Mouse (Mus musculus) lung, postnatal 0 days (tissue): Measurements from ENCODE around the gene Trpv1. TPM values are rescaled to one million over a fixed set of nuclear protein-coding genes. Genes with fewer than 3 reads are reported as not detected.

Experiments
- ATAC-seq: fragments of 200-750 bp; cut with Nextera tagmentation; 2 replicates; pipeline ENCODE4 v1.8.0; 2017; ENCODE audit warnings: moderate library complexity
- DNase-seq: peaks from one replicate; pipeline ENCODE4 v3.0.0-alpha.2; 2016; ENCODE audit warnings: low spot score
- H3K27ac ChIP-seq: fragments of 300-500 bp; sonication (generic); 2 replicates; pipeline ENCODE4 v1.5.1; 2014; ENCODE audit warnings: antibody characterized with exemption, mild to moderate bottlenecking, low read length, mixed read lengths
- H3K27me3 ChIP-seq: fragments of 300-500 bp; sonication (generic); replicated peaks from 2 replicates; pipeline ENCODE4 v1.6.1; 2014; ENCODE audit warnings: low read length, mixed read lengths; ENCODE audit not compliant: insufficient read depth
- H3K36me3 ChIP-seq: fragments of 300-500 bp; sonication (generic); 2 replicates; pipeline ENCODE4 v1.6.1; 2014; ENCODE audit warnings: low read length, mixed read lengths; ENCODE audit not compliant: insufficient read depth
- H3K4me1 ChIP-seq: fragments of 300-500 bp; sonication (generic); 2 replicates; pipeline ENCODE4 v1.6.1; 2014; ENCODE audit warnings: antibody characterized with exemption, low read depth, low read length, mixed read lengths; ENCODE audit not compliant: insufficient read depth
- H3K4me2 ChIP-seq: fragments of 300-500 bp; sonication (generic); replicated peaks from 2 replicates; pipeline ENCODE4 v1.6.1; 2014; ENCODE audit warnings: low read depth, mild to moderate bottlenecking, low read length, moderate library complexity, mixed read lengths
- H3K4me3 ChIP-seq: fragments of 300-500 bp; sonication (generic); 2 replicates; pipeline ENCODE4 v1.5.1; 2014; ENCODE audit warnings: low read depth, low read length
- H3K9ac ChIP-seq: fragments of 300-500 bp; sonication (generic); replicated peaks from 2 replicates; pipeline ENCODE4 v1.6.1; 2014; ENCODE audit warnings: low read depth, mild to moderate bottlenecking
- H3K9me3 ChIP-seq: fragments of 300-500 bp; sonication (generic); 2 replicates; pipeline ENCODE4 v1.6.1; 2016; ENCODE audit warnings: low read length, mixed read lengths
- CTCF ChIP-seq: IDR thresholded peaks from 2 replicates; pipeline ENCODE4 v1.5.1; 2016; ENCODE audit warnings: antibody characterized with exemption, mild to moderate bottlenecking
- EP300 ChIP-seq: IDR thresholded peaks from 2 replicates; pipeline ENCODE4 v1.6.1; 2016; ENCODE audit warnings: antibody characterized with exemption, mild to moderate bottlenecking, control low read depth
- whole genome bisulfite sequencing: fragments of 180-500 bp; shearing (Covaris S2); extraction: QIAGEN DNeasy Blood & Tissue Kit; methylation state at CpG from one replicate; pipeline ENCODE4 v1.1.7; 2014; 5-methylcytosine and 5-hydroxymethylcytosine counted together
- polyA plus RNA-seq: library from polyadenylated mRNA; unstranded; fragments of >200 nt; fragmentation: Nextera tagmentation; extraction: Ambion mirVana; gene quantifications from 2 replicates; pipeline ENCODE4 v1.2.1, GENCODE M21; 2015

The Trpv1 gene
- polyA plus RNA-seq, 1 experiment from 2014 or later: not detected

DNA sequence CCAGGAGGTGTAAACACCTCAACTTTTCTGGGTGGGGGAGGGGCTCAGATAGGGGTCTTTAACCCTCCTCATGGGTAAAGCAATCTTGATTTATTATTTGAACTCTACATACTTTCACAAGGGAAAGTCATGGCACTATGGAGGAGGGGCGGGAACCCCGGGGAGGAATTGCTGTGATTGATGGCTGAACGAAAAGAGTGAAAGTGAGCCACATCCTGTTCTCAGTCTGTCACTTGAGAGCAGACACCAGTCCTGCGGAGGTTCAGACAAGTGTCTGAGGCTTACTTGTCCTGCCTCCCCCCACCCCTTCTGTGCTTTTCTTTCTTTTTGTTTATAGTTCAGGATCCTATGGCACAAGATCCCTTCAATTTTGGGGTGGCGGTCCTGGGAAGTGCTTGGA lies 46.6 kb downstream of the Trpv1 start:
- DNase-seq (peak; percentile 13), ATAC-seq (no peak)
- TF ChIP-seq EP300 (no peak), CTCF (no peak)
- Histone ChIP-seq H3K27ac (no peak overlapping the region), H3K4me1 (no peaks in the 10 kb centered on the region), H3K36me3 (no peaks in the 10 kb centered on the region), H3K9ac (no peak overlapping the region), H3K4me2 (no peak overlapping the region), H3K27me3 (no peaks in the 10 kb centered on the region), H3K4me3 (no peak overlapping the region), H3K9me3 (no peaks in the 10 kb centered on the region)
- 25% methylated on average over 5 of the region's 5 CpGs for WGBS

DNA sequence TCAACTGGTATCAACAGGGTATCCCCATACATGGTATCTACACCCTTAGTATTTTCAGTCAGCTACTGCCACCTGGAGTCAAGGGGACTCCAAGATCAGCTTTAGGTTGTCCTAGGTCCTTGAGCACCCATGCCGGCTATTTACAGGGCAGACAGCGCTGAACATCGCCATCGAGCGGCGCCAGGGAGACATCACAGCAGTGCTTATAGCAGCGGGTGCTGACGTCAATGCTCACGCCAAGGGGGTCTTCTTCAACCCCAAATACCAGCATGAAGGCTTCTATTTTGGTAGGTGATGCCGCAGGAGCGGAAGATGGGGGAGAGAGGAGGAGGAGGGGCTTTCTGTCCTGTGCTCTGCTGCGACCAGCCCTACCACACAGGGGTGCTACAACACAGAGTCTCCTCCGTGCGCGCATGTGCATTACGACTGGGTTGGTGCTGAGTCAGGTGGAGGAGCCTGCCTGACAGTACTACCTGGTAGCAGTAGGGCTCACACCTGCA lies 47.5 kb downstream of the Trpv1 start:
- peak overlapping the region; percentile 20; the same call in 1 of the 2 replicates for H3K4me3 ChIP-seq
- ATAC-seq (peak; percentile 65), DNase-seq (peak; percentile 81)
- H3K27me3 ChIP-seq: no peaks in the 10 kb centered on the region
- no peaks in the 10 kb centered on the region for H3K9me3 ChIP-seq
- H3K27ac ChIP-seq: no peak overlapping the region
- peak; percentile 63 for TF ChIP-seq CTCF
- no peak for TF ChIP-seq EP300
- H3K9ac ChIP-seq: no peak overlapping the region
- whole genome bisulfite sequencing: 2% methylated on average over 16 of the region's 16 CpGs
- H3K36me3 ChIP-seq: no peaks in the 10 kb centered on the region
- no peaks in the 10 kb centered on the region for H3K4me1 ChIP-seq
- peak overlapping the region; percentile 54 for H3K4me2 ChIP-seq

DNA sequence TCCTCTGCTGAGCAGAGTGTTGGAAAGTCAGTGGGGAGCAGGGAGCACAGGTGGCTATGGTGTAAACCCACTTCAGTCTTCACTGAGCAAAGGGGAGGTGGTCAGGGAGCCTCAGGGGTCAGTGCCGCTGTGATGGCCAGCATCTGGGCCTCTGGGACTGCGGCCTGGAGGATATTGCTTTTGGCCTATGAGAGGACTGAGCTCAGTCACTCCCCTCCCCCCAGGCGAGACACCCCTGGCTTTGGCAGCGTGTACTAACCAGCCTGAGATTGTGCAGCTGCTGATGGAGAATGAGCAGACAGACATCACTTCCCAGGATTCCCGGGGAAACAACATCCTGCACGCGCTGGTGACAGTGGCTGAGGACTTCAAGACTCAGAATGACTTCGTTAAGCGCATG lies 49.3 kb downstream of the Trpv1 start:
- TF ChIP-seq CTCF (no peak), EP300 (no peak)
- Histone ChIP-seq H3K9ac (no peak overlapping the region), H3K4me1 (no peaks in the 10 kb centered on the region; the same call in 1 of the 2 replicates), H3K4me3 (no peak overlapping the region), H3K36me3 (no peaks in the 10 kb centered on the region), H3K27me3 (no peaks in the 10 kb centered on the region), H3K4me2 (no peak overlapping the region), H3K9me3 (no peaks in the 10 kb centered on the region), H3K27ac (peak overlapping the region; percentile 59; the same call in 1 of the 2 replicates)
- WGBS: 61% methylated on average over 9 of the region's 9 CpGs
- DNase-seq (peak; percentile 73), ATAC-seq (peak; percentile 66)

DNA sequence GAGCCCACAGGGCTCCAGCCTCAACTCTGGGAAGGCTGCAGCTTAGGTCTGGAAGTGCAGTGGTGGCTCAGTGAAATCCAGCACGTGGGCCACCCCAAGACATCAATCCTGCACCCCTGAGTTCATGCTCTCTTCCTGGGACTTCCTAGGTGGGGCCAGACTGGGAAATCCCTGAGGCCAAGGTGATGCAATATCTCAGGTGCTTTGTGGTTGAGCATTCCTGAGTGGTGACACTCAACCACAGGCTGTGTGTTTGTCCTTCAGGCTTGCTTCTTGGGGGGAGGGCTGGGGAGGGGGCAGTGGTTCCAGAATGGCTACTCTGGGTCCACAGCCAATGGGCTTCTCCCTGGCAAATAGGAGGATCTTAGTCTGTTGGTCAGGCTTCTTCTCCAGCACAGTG lies 49.8 kb downstream of the Trpv1 start:
- Histone ChIP-seq H3K9ac (no peak overlapping the region), H3K27ac (peak overlapping the region; percentile 59), H3K27me3 (no peaks in the 10 kb centered on the region), H3K4me2 (no peak overlapping the region), H3K4me3 (no peak overlapping the region), H3K36me3 (no peaks in the 10 kb centered on the region), H3K9me3 (no peaks in the 10 kb centered on the region), H3K4me1 (no peaks in the 10 kb centered on the region; the same call in 1 of the 2 replicates)
- DNase-seq: peak; percentile 41
- ATAC-seq: peak; percentile 21
- WGBS: 31% methylated on average over 1 of the region's 1 CpGs
- TF ChIP-seq EP300 (no peak), CTCF (no peak)

DNA sequence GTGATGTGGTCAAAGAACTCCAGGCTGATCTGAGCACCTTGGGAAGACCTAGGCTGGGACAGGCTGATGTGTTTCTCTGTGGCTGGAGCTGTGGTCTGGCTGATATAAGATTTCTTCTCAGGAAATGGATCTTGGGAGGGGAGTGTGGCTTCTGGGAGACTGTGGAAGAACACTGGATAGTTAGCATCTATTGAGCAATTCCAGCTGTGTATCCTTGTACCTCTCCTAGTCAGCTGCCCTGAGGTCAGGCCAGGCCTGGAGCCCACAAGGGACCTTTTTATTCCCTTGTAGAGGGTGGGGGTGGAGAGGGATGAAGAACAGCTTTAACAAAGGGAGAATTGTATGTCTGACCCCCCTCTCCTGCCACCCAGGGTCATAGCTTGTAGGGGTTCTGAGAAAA lies 50.3 kb downstream of the Trpv1 start:
- ATAC-seq (peak; percentile 27), DNase-seq (peak; percentile 47)
- no peak for TF ChIP-seq EP300
- TF ChIP-seq CTCF: no peak
- Histone ChIP-seq H3K4me1 (no peaks in the 10 kb centered on the region; the same call in 1 of the 2 replicates), H3K27ac (peak overlapping the region; percentile 59), H3K27me3 (no peaks in the 10 kb centered on the region), H3K36me3 (no peaks in the 10 kb centered on the region), H3K9ac (no peak overlapping the region), H3K9me3 (no peaks in the 10 kb centered on the region), H3K4me2 (no peak overlapping the region), H3K4me3 (no peak overlapping the region)

DNA sequence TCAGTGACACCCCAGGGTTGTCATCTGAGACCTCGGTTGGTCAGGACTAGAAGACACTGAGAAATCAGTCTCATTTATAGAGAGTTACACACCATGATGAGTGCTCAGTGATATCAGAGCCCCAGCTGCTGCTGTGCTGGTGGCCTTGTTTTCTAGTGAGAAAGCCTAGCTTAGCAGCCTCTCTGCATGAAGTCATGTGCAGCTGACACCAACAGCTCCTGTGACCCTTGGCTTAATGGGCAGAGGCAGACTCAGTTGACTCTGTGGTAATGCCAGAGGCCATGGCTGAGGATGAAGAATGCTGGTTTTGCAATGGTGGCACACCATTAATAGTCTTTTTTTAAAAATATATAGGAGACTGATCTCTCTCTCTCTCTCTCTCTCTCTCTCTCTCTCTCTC lies 55.5 kb downstream of the Trpv1 start:
- TF ChIP-seq EP300 (no peak), CTCF (no peak)
- Histone ChIP-seq H3K9ac (no peak overlapping the region), H3K4me1 (no peaks in the 10 kb centered on the region; the same call in 1 of the 2 replicates), H3K4me3 (no peak overlapping the region), H3K27ac (no peak overlapping the region), H3K9me3 (no peaks in the 10 kb centered on the region), H3K27me3 (no peaks in the 10 kb centered on the region), H3K4me2 (no peak overlapping the region), H3K36me3 (no peaks in the 10 kb centered on the region)
- 42% methylated on average over 1 of the region's 1 CpGs for WGBS
- peak; percentile 16 for DNase-seq
- peak; percentile 26; the same call in 1 of the 2 replicates for ATAC-seq

DNA sequence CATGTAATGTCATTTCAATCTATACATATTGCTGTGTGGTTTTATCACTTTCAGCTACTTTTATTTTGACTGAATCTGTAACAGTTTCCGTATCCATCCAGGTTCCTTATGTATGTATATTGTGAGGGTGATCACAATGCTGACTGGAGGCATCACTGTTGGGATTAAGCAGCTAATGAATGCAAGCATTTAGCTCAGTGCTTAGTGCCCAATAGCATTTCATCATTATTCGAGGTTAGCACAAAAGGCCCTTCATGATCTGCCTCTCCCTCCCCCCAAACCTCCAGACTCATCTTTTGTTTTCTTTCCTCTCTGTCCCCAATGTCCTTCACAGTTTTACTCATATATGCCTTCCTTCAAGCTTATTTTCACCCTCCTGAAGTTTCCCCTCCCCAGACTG lies 69.0 kb downstream of the Trpv1 start:
- DNase-seq (no peak), ATAC-seq (no peak)
- Histone ChIP-seq H3K4me1 (no peaks in the 10 kb centered on the region), H3K4me2 (no peak overlapping the region), H3K27me3 (no peaks in the 10 kb centered on the region), H3K9me3 (no peaks in the 10 kb centered on the region), H3K4me3 (no peak overlapping the region), H3K9ac (no peak overlapping the region), H3K27ac (no peak overlapping the region), H3K36me3 (no peaks in the 10 kb centered on the region)
- 54% methylated on average over 2 of the region's 2 CpGs for WGBS
- TF ChIP-seq CTCF: no peak
- TF ChIP-seq EP300: no peak

Other genes with a start within 250 kb of the Trpv1 start
- 1.9 and 2.1 TPM in 2 replicates for gene P2rx1, start 235.2 kb upstream of the Trpv1 start, polyA plus RNA-seq
- 5.4 and 6.1 TPM in 2 replicates for gene Camkk1, start 215.3 kb upstream of the Trpv1 start, polyA plus RNA-seq
- 5.3 and 6.5 TPM in 2 replicates for gene Ncbp3, start 186.5 kb upstream of the Trpv1 start, polyA plus RNA-seq
- gene Itgae, start 143.7 kb upstream of the Trpv1 start, polyA plus RNA-seq: 0.23 and 0.30 TPM in 2 replicates
- gene Haspin, start 96.0 kb upstream of the Trpv1 start, polyA plus RNA-seq: 2.4 and 2.5 TPM in 2 replicates
- 1.4 and 2.2 TPM in 2 replicates for gene P2rx5, start 73.9 kb upstream of the Trpv1 start, polyA plus RNA-seq
- 160 and 177 TPM in 2 replicates for gene Emc6, start 57.3 kb upstream of the Trpv1 start, polyA plus RNA-seq
- 373 and 379 TPM in 2 replicates for gene Tax1bp3, start 57.2 kb upstream of the Trpv1 start, polyA plus RNA-seq
- gene Ctns, start 35.2 kb upstream of the Trpv1 start, polyA plus RNA-seq: 15.2 and 16.2 TPM in 2 replicates
- gene Shpk, start 34.8 kb upstream of the Trpv1 start, polyA plus RNA-seq: 2.8 and 3.5 TPM in 2 replicates
- gene Trpv3, start 33.1 kb downstream of the Trpv1 start, polyA plus RNA-seq: 0.11 and 0.15 TPM in 2 replicates
- 5.3 and 9.0 TPM in 2 replicates for gene Aspa, start 95.3 kb downstream of the Trpv1 start, polyA plus RNA-seq
- gene Gm49340, start 95.4 kb downstream of the Trpv1 start, polyA plus RNA-seq: not detected in 2 replicates
- gene Spata22, start 95.4 kb downstream of the Trpv1 start, polyA plus RNA-seq: not detected in 2 replicates
- not detected in 2 replicates for gene Olfr20, start 116.5 kb downstream of the Trpv1 start, polyA plus RNA-seq
- gene Olfr376, start 137.0 kb downstream of the Trpv1 start, polyA plus RNA-seq: not detected in 2 replicates
- gene Olfr1, start 165.3 kb downstream of the Trpv1 start, polyA plus RNA-seq: not detected in 2 replicates
- not detected in 2 replicates for gene Olfr378, start 194.2 kb downstream of the Trpv1 start, polyA plus RNA-seq
- not detected in 2 replicates for gene Olfr380, start 223.2 kb downstream of the Trpv1 start, polyA plus RNA-seq